Mouse (Mus musculus): ENCODE results near the gene Macrod1.
"Not testable (repeated sequence)": the region's sequence is repeated elsewhere in the genome, so short reads cannot be mapped to it uniquely, and the experiment has no call there.

Gene Macrod1

GRCm38 (mm10) chr19:7057126-7057721 lies 614 bp downstream of the Macrod1 start:
- no peak for DNase-seq

GRCm38 (mm10) chr19:7057722-7058207 lies 1.2 kb downstream of the Macrod1 start:
- peak; percentile 63 for DNase-seq

GRCm38 (mm10) chr19:7058541-7058940 lies 1.9 kb downstream of the Macrod1 start:
- no peak for DNase-seq

GRCm38 (mm10) chr19:7062110-7062509 lies 5.5 kb downstream of the Macrod1 start:
- DNase-seq, result no peak

- DNase-seq, result no peak
These were observed 6.3 kb downstream of the Macrod1 start for GRCm38 (mm10) chr19:7062916-7063315.

- DNase-seq, result peak; percentile 79
These were observed 8.0 kb downstream of the Macrod1 start for GRCm38 (mm10) chr19:7064571-7064970.

GRCm38 (mm10) chr19:7066034-7066827 lies 9.6 kb downstream of the Macrod1 start:
- no peak for DNase-seq

- no peak for DNase-seq
These were observed 10.3 kb downstream of the Macrod1 start for GRCm38 (mm10) chr19:7066828-7067342.

GRCm38 (mm10) chr19:7067344-7068050 lies 10.9 kb downstream of the Macrod1 start:
- DNase-seq, result no peak

GRCm38 (mm10) chr19:7068136-7068535 lies 11.5 kb downstream of the Macrod1 start:
- DNase-seq, result peak; percentile 69

GRCm38 (mm10) chr19:7068661-7069531 lies 12.3 kb downstream of the Macrod1 start:
- DNase-seq, result no peak

GRCm38 (mm10) chr19:7069781-7070763 lies 13.5 kb downstream of the Macrod1 start:
- DNase-seq, result no peak

GRCm38 (mm10) chr19:7070775-7071174 lies 14.2 kb downstream of the Macrod1 start:
- no peak for DNase-seq

- DNase-seq, result no peak
These were observed 15.6 kb downstream of the Macrod1 start for GRCm38 (mm10) chr19:7072221-7072620.

- DNase-seq, result no peak
These were observed 17.6 kb downstream of the Macrod1 start for GRCm38 (mm10) chr19:7073997-7074781.

- not testable (repeated sequence) for DNase-seq
These were observed 18.7 kb downstream of the Macrod1 start for GRCm38 (mm10) chr19:7075336-7075735.

- DNase-seq, result no peak
These were observed 21.1 kb downstream of the Macrod1 start for GRCm38 (mm10) chr19:7077666-7078065.

- DNase-seq, result no peak
These were observed 21.7 kb downstream of the Macrod1 start for GRCm38 (mm10) chr19:7078271-7078670.

GRCm38 (mm10) chr19:7081516-7082266 lies 25.1 kb downstream of the Macrod1 start:
- peak; percentile 58 for DNase-seq
